Mouse (Mus musculus) intestine, embryonic 16.5 days (tissue): ENCODE data around the gene Jtb. TPM values are rescaled to one million over a fixed set of nuclear protein-coding genes. Genes with fewer than 3 reads are reported as not detected.
A peak's percentile ranks its signal among the peaks of the same experiment; 100 is the strongest.

Experiments used
- ATAC-seq: fragments of 200-750 bp; cut with Nextera tagmentation; 2 replicates; pipeline ENCODE4 v1.8.0; 2017; ENCODE audit warnings: moderate TSS enrichment, moderate library complexity
- H3K27ac ChIP-seq: fragments of 300-500 bp; sonication (generic); 2 replicates; pipeline ENCODE4 v1.5.1; 2014; ENCODE audit warnings: mild to moderate bottlenecking, low read length
- H3K27me3 ChIP-seq: fragments of 300-500 bp; sonication (generic); replicated peaks from 2 replicates; pipeline ENCODE4 v1.6.1; 2014; ENCODE audit warnings: low read length, control low read depth, mixed read lengths; ENCODE audit not compliant: control insufficient read depth, insufficient read depth
- H3K36me3 ChIP-seq: fragments of 300-500 bp; sonication (generic); 2 replicates; pipeline ENCODE4 v1.6.1; 2014; ENCODE audit warnings: low read length, control low read depth; ENCODE audit not compliant: control insufficient read depth, insufficient read depth
- H3K4me1 ChIP-seq: fragments of 300-500 bp; sonication (generic); 2 replicates; pipeline ENCODE4 v1.6.1; 2014; ENCODE audit warnings: low read length, control low read depth, mixed read lengths; ENCODE audit not compliant: control insufficient read depth, insufficient read depth
- H3K4me2 ChIP-seq: fragments of 300-500 bp; sonication (generic); 2 replicates; pipeline ENCODE4 v1.6.1; 2014; ENCODE audit warnings: low read depth, low read length, control low read depth
- H3K4me3 ChIP-seq: fragments of 300-500 bp; sonication (generic); 2 replicates; pipeline ENCODE4 v1.5.1; 2014; ENCODE audit warnings: mild to moderate bottlenecking, low read length
- H3K9ac ChIP-seq: fragments of 300-500 bp; sonication (generic); 2 replicates; pipeline ENCODE4 v1.6.1; 2014; ENCODE audit warnings: low read depth, low read length
- H3K9me3 ChIP-seq: fragments of 300-500 bp; sonication (generic); 2 replicates; pipeline ENCODE4 v1.6.1; 2016; ENCODE audit warnings: low read length, control low read depth; ENCODE audit not compliant: control insufficient read depth
- WGBS: fragments of 180-500 bp; shearing (Covaris S2); extraction: QIAGEN DNeasy Blood & Tissue Kit; methylation state at CpG from one replicate; pipeline ENCODE4 v1.1.7; 2014; 5-methylcytosine and 5-hydroxymethylcytosine counted together
- polyA plus RNA-seq: library from polyadenylated mRNA; unstranded; fragments of >200 nt; fragmentation: Nextera tagmentation; extraction: Ambion mirVana; gene quantifications from 2 replicates; pipeline ENCODE4 v1.2.1, GENCODE M21; 2015

The Jtb gene
- polyA plus RNA-seq = 110 and 114 TPM in 2 replicates

DNA sequence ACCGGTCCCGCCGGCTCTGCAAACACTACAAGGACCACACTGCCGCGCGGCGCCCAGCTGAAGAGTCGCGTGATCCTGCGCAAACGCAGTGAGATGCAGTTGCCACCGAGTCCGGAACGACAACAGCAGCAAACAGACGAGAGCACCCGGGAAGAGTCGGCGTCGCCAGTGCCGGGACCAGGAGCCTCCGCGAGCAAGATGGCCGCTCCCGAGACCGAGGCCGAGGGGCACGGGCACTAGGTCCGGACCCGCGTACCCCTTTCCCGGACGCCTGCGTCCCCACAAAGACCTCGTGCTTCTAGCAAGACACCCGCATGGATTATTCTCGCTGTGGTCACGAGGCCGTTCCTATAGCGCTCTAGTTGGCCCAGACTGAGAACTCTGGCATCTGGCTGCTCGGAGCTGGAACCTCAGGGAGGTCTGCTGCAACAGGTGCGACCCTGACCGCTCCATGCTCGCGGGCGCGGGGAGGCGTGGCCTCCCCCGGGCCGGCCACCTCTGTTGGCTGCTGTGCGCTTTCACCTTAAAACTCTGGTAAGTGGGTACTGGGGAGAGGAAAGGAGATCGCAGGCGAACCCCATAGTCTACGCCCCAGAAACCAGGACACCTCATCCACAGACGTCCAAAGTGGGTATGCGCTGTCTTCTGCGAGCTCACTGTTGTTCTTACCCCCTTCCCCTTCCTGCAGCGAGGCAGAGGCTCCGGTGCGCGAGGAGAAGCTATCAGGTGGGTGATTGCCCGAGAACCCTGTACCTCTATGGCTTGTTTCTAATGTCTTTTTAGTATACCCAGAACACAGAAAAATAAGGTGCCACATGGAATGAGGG lies at the start of gene Jtb:
Jtb (plus strand) TSS at position 91 of the 827 bp plus-strand sequence.
- Histone ChIP-seq H3K4me3 (peak within 1 kb of the TSS; percentile 86), H3K9ac (peak within 1 kb of the TSS; percentile 94), H3K9me3 (no peaks in the 10 kb centered on the region), H3K4me1 (peaks cover 3% of the 10 kb centered on the region; the same call in 1 of the 2 replicates), H3K4me2 (peak within 1 kb of the TSS; percentile 69), H3K36me3 (peaks cover 7% of the 10 kb centered on the region), H3K27ac (peak within 1 kb of the TSS; percentile 95), H3K27me3 (no peaks in the 10 kb centered on the region)
- WGBS = under 1% methylated on average over 60 of the region's 61 CpGs
- peak; percentile 99 for ATAC-seq

DNA sequence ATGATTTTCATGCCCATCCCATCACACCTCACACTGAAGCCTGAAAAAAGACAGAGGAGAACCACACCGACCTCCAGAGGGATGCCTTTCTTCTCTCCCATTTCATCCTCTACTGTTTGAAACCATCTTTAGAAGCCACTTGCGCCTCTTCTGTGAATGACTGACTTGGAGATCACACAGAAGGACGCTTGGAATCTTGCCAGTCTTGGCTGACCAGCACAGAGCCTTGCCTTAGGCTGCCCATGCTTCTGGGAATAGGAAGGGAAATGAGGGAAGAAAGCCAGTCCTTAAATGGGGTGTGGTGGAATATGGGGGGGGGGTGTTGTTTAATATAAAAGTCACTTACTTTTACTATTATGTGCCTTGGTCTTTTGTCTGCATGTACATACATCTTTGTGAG lies 47.8 kb upstream of the Jtb start:
- WGBS = 75% methylated on average over 3 of the region's 3 CpGs
- Histone ChIP-seq H3K36me3 (no peaks in the 10 kb centered on the region), H3K9ac (no peak overlapping the region), H3K9me3 (no peaks in the 10 kb centered on the region), H3K4me1 (no peaks in the 10 kb centered on the region), H3K27me3 (no peaks in the 10 kb centered on the region), H3K4me3 (no peak overlapping the region), H3K4me2 (no peak overlapping the region), H3K27ac (no peak overlapping the region)
- no peak for ATAC-seq

DNA sequence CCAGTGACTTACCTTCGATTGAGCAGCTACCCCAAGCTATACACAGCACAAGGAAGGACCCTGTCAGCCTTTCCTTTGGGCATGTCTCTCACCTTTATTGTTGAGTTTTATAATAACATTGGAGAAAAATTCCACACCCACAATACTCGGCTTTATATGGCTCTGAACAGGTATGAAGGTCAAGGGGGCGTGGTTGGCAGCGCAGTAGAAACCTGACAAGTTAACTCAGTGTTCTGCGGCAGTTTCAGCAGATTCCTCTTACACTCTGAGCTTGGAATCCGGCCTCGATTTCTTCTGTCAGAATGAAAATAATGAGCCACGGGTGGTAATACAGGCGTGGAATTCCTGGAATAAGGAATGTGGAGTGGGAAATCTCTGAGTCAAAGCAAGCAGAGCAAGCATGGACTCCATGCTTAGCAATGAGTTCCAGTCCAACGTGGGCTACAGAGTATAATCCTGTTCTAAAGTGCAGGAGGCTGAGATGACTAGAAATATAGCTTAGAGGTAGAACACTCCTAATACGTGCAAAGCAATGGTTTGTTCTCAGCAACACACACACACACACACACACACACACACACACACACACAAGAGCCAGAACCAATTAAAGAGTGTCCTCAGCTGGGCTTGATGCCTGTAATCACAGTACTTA lies 40.4 kb upstream of the Jtb start:
- Histone ChIP-seq H3K4me2 (peak overlapping the region; percentile 24; the same call in 1 of the 2 replicates), H3K9ac (peak overlapping the region; percentile 8; the same call in 1 of the 2 replicates), H3K9me3 (no peaks in the 10 kb centered on the region), H3K27me3 (no peaks in the 10 kb centered on the region), H3K27ac (peak overlapping the region; percentile 76; the same call in 1 of the 2 replicates), H3K36me3 (no peaks in the 10 kb centered on the region), H3K4me3 (no peak overlapping the region), H3K4me1 (0 out of 2 replicates have a peak, but pooled peaks cover 3% of the 10 kb centered on the region)
- WGBS = 50% methylated on average over 11 of the region's 11 CpGs
- ATAC-seq = peak; percentile 90

DNA sequence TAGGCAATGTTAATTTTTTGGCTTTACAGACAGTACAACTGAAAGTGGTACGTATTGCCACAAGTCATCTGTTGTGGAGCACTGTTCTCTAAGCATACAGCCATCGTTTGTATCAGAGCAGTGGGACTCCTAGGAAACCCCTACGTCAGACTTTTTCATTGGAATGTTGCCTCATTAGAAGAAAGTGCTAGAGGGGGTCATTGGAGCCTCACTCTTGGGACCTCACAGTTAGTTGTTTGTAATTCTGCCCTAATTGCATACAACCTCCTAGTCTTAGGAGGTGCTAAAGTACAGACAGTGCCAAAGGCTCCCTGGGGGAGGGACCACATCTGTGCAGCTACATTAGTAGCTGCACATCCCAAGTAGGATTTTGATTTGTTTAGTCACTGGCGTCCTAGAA lies 36.6 kb upstream of the Jtb start:
- H3K36me3 ChIP-seq = no peaks in the 10 kb centered on the region
- no peak overlapping the region for H3K9ac ChIP-seq
- H3K4me1 ChIP-seq = 0 out of 2 replicates have a peak, but pooled peaks cover 3% of the 10 kb centered on the region
- no peak overlapping the region for H3K4me2 ChIP-seq
- no peaks in the 10 kb centered on the region for H3K27me3 ChIP-seq
- ATAC-seq = no peak
- no peak overlapping the region for H3K27ac ChIP-seq
- H3K4me3 ChIP-seq = no peak overlapping the region
- H3K9me3 ChIP-seq = no peaks in the 10 kb centered on the region
- WGBS = 55% methylated on average over 4 of the region's 4 CpGs

DNA sequence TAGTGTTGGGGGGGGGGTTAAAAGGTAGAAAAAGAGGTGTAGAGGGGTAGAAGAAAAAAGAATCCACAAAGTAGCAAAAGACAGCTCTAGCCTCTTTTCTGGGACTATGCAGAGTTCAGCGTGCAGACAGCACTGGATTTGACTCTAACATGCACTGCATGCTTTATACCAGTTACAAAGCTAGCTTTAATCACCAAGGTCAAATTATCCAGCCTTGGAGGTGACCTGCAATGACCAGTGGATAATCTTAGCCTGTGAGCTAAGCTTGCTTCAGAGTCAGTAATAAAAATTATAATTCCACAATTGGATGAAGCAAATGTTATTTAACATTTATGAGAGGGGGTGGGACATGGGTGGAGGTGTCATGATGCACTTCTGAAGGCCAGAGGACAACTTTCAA lies 35.8 kb upstream of the Jtb start:
- Histone ChIP-seq H3K27me3 (no peaks in the 10 kb centered on the region), H3K9ac (no peak overlapping the region), H3K36me3 (no peaks in the 10 kb centered on the region), H3K9me3 (no peaks in the 10 kb centered on the region), H3K4me1 (0 out of 2 replicates have a peak, but pooled peaks cover under 1% of the 10 kb centered on the region), H3K4me2 (no peak overlapping the region), H3K4me3 (no peak overlapping the region), H3K27ac (no peak overlapping the region)
- ATAC-seq = no peak
- WGBS = 64% methylated on average over 1 of the region's 1 CpGs

DNA sequence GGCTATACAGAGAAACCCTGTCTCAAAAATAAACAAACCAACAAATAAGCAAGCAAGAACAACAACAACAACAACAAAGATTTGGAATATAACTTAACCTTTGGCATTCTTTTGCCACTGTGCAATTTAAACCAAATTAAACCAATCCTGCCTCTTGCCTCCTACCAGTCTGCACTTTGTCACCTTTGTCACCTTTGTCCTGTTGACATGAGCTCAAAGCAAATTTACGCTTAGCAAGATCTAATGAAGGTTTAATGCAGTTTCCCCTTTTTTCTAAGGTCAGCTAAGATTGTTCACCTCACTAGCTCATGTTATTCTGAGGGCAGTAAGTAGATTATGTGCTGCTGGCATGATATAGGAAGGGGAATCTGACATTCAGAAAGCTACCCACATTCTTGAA lies 33.8 kb upstream of the Jtb start:
- Histone ChIP-seq H3K9ac (no peak overlapping the region), H3K4me3 (no peak overlapping the region), H3K4me2 (no peak overlapping the region), H3K27me3 (no peaks in the 10 kb centered on the region), H3K27ac (no peak overlapping the region), H3K4me1 (no peaks in the 10 kb centered on the region), H3K9me3 (no peaks in the 10 kb centered on the region), H3K36me3 (no peaks in the 10 kb centered on the region)
- ATAC-seq = no peak
- 73% methylated on average over 1 of the region's 1 CpGs for WGBS

DNA sequence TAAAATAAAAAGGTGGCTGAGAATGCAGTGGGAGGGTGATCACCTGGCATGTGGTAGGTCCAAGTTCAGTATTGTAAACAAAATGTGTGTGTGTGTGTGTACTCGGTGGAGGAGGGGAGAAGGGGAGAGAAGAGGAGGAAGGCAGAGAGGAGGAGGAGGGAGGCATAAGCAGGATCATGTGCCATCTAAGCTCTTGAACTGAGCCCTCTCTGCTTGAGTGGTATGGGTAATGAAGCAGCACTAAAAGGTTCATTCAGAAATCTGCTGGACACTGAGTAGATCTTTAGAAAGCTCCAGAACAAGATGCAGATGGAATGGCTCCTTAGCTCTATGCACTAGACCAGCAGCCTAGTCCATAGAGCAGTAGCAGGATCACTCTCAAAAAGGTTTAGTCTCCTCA lies 28.5 kb upstream of the Jtb start:
- Histone ChIP-seq H3K4me1 (no peaks in the 10 kb centered on the region), H3K36me3 (peaks cover under 1% of the 10 kb centered on the region; the same call in 1 of the 2 replicates), H3K27ac (no peak overlapping the region), H3K9ac (no peak overlapping the region), H3K27me3 (no peaks in the 10 kb centered on the region), H3K9me3 (no peaks in the 10 kb centered on the region), H3K4me3 (no peak overlapping the region), H3K4me2 (no peak overlapping the region)
- no peak for ATAC-seq
- 52% methylated on average over 1 of the region's 1 CpGs for WGBS

DNA sequence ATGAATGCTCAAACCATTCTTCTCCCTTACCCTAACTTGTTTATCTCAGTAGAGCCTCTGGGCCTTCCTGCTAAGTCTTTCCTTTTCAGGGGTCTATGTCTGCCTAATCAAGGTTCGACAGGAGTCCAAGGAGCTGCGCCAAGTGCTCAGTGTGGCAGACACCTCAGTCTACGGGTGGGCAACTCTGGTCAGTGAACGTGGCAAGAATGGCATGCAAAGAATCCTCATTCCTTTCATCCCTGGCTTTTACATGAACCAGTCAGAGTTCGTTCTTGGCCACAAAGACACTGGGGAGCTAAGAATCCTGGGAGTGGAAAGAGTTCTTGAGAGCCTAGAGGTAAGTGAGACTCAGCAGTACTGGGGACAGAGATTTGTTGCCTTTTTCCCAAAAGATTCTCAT lies 27.8 kb upstream of the Jtb start:
- H3K4me1 ChIP-seq = no peaks in the 10 kb centered on the region
- no peak overlapping the region for H3K27ac ChIP-seq
- H3K36me3 ChIP-seq = peaks cover 8% of the 10 kb centered on the region; the same call in 1 of the 2 replicates
- 64% methylated on average over 5 of the region's 5 CpGs for WGBS
- no peak overlapping the region for H3K4me3 ChIP-seq
- H3K27me3 ChIP-seq = no peaks in the 10 kb centered on the region
- ATAC-seq = no peak
- no peak overlapping the region for H3K9ac ChIP-seq
- no peak overlapping the region for H3K4me2 ChIP-seq
- H3K9me3 ChIP-seq = no peaks in the 10 kb centered on the region

DNA sequence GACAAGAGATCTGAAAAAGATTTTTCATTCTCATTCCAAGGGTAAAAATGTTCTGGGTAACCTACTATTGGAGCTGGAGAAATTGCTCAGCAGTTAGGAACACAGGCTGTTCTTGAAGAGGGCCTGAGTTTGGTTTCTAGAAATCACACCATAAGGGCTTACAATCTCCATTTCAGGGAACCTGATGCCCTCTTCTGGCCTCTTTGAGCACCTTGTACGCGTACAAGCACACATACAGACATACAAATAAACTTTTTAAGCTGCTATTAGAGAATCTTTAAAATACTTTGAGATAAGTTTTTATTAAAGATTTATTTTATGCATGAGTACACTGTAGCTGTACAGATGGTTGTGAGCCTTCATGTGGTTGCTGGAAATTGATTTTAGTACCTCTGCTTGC lies 26.8 kb upstream of the Jtb start:
- Histone ChIP-seq H3K9me3 (no peaks in the 10 kb centered on the region), H3K36me3 (peaks cover 10% of the 10 kb centered on the region; the same call in 1 of the 2 replicates), H3K4me1 (no peaks in the 10 kb centered on the region), H3K4me3 (no peak overlapping the region), H3K27me3 (no peaks in the 10 kb centered on the region), H3K4me2 (no peak overlapping the region), H3K27ac (no peak overlapping the region), H3K9ac (no peak overlapping the region)
- WGBS = 91% methylated on average over 2 of the region's 2 CpGs
- no peak for ATAC-seq
